Mouse (Mus musculus) layer of hippocampus, adult 9-10 months (tissue): ENCODE data around the gene Pbld1.
A peak's percentile ranks its signal among the peaks of the same experiment; 100 is the strongest.
"Not testable (repeated sequence)": the region's sequence is repeated elsewhere in the genome, so short reads cannot be mapped to it uniquely, and the experiment has no call there.

ENCODE experiments used
- DNase-seq: peaks from one replicate; pipeline ENCODE4 v3.0.0; 2022; ENCODE audit warnings: low spot score

Pbld1 gene

DNA sequence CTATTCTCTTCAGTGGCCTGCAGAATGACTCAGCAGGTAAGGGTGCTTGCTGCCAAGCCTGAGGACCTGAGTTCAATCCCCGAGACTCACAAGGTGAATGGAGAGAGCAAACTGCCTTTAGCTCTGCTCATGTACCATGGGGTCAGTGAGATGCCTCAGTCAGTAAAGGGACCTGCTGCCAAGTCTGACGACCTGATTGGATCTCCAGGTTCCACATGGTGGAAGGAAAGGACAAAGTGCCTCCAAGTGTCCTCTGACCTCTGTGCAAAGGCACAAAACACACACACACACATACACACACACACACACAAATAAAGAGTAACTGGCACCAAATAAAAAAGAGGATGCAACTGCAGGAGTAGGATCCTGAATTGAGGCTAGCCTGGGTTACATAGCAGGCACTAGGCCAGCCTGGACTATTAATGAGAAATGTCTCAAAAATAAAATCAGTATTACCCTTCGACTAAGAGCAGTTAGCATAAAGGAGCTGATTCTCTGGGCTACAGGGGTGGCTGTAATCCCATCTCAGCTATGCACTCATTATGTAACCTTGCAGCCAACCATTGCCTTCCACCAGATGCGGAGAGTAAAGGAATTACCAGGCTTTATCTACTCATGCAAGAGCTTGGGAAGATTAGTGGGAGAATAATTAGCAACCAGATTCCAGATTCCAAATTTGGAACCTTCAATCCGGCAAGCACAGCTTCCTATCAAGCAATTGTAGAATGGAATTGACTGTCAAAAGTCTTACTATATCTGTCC lies 19.9 kb upstream of the Pbld1 start:
- DNase-seq = no peak

DNA sequence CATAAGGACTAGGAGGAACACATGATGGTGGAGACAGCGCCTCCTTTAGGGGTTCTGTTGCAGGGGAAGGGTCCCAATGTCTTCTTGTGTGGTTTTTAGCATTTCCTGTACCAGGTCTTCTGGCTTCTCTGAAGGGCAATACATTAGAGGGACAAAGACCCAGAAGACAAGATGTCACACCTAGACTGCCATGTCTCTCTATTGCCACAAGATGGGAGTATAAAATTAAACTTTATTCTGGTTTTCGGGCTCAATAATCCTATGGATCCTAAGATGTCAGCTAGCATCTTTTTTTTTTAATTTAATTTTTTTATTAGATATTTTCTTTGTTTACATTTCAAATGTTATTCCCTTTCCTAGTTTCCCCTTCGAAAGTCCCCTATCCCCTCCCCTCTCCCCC lies 16.8 kb upstream of the Pbld1 start:
- DNase-seq = no peak

DNA sequence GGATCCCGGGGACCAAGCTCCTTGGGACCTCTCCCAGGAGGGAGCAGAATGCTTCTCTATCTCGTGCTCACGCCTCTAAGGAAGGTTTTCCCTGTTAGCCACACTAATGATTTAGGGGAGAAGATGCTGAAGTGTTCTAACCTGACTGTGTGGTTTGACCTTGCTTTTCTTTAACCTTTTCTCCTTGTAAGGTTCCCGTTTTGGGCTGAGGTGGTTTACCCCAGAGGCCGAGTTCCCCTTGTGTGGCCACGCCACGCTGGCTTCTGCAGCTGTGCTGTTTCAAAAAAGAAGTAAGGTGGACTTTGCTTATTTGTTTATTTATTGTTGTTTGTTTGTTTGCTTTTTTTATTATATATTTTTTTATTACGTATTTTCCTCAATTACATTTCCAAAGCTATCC lies 12.2 kb upstream of the Pbld1 start:
- DNase-seq = no peak

DNA sequence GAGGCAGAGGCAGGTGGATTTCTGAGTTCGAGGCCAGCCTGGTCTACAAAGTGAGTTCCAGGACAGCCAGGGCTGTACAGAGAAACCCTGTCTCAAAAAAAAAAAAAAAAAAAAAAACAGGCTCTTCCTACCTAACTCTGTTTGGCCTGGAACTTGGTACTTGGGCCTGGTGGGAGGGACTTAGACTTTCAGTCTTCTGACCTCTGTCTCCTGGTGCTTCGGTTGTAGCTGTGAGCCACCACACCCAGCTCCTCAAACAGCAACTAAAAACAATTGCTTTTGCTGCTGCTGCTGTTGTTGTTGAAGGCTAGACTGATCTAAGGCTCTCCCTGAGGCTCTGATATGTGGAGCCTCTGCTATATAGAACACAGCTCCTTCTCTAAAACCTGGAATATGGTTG lies 10.9 kb upstream of the Pbld1 start:
- no peak for DNase-seq

DNA sequence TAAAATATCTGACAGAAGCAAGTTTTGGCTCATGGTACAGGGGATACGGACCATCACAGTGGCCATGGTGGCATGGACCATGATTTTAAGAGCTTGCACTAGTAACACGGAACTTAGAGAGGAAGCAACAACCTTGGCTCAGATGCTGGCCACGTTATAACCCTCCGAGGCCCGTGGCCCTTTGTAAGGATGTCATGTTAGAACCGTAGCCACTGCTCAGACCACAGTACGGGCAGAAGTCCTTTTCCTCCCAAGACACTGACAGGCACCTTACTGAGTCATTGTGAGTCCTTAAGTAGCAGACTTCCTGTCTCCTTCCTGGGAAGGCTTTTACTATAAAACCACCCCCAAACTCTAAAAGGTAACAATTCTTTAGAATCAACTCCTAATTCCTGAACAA lies 8.7 kb upstream of the Pbld1 start:
- no peak for DNase-seq

DNA sequence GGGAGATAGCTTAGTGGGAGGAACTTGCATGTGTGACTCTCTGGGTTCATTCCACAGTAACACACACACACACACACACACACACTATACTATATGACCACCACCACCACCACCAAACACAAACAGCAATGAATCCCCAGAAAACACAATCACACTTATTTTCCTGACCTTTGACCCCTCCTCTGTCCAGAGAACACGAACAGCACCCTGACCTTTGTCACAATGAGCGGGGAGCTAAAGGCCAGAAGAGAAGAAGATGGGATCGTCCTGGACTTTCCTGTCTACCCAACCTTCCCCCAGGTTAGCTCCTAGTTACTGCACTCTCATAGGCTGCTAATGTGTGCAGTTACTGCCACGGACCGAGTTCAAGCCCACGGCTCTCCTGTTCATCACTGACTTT lies 8.0 kb upstream of the Pbld1 start:
- no peak for DNase-seq

DNA sequence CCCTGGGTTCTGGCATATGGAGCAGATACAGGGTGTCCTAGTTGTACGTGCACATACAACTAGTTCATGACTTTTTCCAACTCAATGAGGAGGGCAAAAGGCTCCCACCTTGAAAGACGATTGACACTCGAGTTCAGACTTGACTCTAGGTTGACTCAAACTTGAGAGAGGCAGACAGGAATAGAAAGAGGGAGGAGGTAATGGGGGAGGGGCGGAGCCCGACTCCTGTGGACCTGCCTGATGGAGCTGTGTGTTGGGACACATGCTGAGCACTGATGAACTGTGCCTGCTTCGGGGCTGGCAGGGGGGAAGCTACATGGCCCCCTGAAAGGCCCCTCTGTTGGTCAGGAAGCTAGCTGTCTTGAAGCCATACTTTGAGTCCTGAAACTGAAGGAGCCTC lies 7.0 kb upstream of the Pbld1 start:
- no peak for DNase-seq

DNA sequence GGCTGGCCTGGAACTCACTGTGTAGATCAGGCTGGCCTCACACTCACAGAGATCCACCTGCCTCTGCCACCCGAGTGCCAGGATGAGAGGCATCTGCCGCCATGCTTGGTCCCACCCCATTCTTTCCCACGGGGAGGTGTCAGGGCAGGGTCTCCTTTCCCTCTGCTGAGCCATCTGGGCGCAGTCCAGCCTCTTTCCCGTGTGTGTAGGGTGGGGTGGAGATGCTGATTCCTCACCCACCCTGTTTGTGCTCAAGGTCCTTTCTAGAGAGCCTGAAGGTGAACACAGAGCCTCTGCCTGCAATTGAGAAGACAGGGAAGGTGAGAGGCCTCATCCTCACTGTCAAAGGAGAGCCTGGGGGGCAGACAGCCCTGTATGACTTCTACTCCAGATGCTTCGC lies 5.9 kb upstream of the Pbld1 start:
- not testable (repeated sequence) for DNase-seq

DNA sequence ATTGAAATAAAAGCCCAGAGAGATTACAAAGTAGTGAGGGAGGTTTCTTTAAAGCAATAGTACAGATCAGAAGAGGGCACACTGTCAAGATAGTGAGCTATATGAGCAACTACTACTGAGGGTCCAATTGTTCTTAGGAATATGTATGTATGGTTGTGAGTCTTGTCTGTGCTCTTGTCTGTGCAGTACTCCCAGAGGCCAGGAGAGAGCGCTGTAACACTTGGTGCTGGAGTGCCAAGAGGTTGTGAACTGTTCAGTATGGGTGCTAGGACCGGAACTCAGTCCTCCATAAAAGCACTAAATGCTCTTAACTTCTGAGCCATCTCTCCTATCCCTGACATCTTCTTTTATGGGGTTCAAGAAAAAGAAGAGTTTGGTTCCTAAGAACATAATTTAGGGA lies 5.4 kb upstream of the Pbld1 start:
- DNase-seq = no peak

DNA sequence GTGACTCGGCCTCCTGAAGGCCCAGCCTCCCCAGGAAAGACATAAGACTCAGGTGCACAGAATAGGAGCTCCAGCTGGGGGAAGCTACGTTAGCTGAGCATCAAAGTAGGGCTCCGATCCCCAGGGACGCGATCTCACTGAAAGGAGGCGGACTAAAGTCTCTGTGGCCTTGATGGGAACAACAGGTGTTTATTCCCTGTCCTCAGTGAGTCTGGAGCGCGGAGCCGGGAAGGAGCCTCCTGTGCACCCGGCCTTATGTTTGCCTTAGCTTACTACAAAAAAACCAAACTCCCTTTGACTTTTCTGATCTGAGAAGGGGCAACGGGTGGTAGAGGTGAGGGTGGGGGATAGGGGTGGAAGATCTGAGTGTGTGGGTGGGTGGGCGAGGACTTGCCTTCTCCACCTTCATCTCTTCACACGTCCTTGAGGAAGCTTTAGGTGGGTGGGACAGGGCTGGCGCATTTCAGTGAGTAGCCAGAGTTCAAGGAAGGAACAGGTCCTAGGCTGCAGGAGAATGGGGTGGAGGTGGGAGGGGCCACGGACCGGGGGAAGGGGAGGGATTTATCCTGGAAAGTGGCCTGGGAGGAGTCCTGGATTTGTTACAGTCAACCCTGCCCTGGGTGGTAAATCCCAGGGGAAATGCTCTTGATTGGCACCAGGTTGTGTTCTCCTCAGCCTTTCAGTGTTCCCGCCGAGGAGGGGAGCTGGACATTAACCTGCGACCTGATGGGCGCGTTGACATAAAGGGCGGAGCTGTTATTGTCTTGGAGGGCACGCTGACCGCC lies 2.8 kb upstream of the Pbld1 start:
- no peak for DNase-seq

DNA sequence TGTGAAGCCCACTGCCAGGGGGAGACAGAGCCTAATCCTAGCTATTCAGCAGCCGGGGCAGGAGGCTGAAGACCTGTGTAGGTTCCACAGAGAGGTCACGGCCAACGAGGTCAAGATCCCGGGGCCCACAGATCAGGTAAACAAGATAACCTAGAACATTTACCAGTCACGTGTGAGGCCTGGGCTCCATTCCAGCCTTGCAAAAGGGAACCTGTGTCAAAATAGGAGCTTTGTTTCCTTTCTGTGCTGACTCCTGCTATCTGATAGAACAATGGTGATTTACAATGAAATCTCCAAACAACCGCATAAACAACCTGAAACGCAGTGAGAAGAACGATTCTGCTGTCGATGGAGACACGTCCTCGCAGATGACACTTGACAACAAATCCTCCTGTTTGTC lies 444 bp downstream of the Pbld1 start:
- no peak for DNase-seq

DNA sequence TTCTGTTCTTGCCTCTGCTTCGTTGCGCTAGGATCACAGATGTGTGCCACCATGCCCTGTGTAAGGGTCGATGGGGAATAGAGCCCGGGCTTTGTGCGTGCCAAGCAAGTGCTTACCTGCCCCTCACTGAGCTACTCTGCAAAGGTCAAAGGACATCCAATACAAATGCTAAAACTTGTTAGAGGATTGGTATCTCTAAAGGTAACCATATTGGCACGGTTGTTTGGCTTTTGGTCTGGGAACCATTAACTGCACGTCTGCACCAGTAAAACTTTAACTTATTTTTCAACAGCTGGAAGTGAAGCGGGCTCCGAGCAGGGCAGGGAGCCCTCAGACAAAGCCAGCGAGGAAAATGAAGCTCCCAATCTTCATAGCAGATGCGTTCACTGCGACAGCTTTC lies 1.3 kb downstream of the Pbld1 start:
- no peak for DNase-seq

DNA sequence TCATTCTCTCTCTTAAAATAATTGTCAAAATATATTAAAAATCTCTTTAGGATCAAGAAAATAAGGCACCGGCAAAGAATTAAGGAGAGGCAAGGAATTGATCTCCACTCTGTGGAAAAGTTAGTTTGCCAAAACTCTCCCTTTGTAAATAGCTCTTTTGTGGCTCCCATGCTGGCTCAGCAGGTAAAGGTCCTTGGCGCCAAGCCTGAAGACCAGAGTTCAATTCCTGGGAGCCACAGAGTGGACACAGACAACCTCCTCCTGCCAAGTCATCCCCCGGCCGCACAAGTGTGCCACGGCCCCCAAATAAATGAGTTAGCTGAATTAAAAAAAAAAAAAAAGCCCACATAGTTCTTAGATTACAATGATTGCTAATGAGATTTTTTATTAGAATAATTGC lies 2.7 kb downstream of the Pbld1 start:
- no peak for DNase-seq

DNA sequence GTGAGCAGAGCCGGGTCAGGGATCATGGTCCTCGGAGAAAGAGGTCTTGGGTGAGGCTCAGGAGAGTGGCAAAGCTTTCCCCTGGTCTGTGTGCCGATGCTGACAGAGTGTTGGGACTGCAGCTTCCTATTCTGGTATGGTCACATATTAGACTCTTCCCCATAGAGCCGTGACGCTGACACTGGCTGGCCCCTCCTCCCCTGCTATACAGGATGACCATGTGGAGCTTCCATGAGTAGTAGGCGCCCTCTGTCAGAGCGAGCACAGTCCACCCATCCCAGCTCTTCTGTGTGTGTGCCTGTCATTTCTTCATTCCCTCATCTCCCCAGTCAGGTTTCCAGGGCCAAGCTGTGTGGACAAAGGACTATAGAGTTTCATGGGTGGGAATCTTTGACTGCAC lies 3.4 kb downstream of the Pbld1 start:
- DNase-seq = no peak

DNA sequence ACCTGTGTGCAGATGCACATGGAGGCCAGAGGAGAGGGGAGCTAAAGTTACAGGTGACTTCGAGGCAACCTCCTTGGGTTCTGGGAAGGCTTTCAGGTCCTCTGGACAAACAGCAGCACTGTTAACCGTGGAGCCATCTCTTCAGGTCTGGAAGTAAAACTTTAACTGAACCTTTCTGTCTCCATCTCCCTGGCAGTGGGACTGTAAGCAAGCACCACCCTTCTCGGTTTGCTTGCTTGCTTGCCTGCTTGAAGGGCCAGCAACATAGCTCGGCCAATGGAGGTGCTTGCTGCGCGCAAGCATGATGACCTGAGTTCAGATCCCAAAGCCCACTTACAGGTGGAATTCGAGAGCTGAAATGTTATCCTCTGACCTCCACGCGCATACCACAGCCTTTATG lies 4.6 kb downstream of the Pbld1 start:
- DNase-seq = no peak

DNA sequence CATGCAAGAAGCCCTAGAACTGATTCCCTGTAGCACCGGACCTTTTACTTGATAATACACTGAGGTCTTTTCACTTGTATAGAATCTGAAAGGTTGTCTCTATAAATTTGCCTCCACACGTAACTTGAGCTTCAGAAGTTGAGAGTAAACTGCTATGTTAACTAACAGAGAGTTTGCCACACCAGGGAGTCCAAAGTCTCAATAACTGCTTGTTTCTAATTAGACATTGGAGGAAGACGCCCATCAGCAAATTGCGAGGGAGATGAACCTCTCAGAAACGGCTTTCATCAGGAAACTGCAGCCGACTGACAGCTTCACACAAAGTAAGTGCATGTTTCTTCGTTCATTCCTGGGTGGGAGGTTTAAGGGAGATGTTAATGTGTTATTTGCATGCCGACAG lies 5.6 kb downstream of the Pbld1 start:
- no peak for DNase-seq

DNA sequence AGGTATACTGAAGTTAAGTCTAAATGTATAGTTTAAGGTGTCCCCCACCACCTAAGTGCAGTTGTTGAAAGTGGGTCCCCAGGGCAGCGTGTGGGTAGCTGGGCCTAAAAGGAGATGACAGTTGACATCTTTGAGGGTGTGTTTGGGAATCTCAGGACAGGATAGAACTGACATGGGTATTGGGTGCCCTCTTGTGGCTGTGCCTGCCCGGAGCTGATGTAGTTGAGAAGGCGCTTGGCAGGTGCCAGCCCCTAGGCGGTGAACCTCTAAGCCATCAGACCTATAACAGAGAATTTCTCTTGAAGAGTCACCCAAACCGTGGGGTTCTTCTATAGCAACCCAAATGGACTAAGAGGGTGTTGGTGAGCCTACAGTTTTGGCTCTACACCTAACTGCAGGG lies 6.0 kb downstream of the Pbld1 start:
- DNase-seq = peak; percentile 70

DNA sequence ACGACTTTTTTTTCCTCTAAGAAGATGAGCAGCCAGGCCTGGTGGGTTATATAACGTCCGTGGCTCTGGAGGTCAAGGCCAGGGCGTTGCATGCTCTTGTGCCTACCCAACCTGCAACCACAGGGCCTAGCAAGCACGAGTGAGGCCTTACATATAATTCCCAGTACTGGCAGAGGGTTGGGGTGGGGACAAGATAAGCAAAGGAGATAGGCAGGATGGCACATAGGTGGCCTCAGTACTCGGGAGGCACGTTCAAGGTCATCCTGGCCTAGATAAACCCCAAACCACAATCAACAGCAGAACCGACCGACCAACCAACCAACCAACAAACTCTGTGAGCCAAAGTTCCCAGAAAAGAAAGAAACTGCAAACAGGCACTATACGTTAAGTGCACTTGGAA lies 26.3 kb downstream of the Pbld1 start:
- DNase-seq = no peak

DNA sequence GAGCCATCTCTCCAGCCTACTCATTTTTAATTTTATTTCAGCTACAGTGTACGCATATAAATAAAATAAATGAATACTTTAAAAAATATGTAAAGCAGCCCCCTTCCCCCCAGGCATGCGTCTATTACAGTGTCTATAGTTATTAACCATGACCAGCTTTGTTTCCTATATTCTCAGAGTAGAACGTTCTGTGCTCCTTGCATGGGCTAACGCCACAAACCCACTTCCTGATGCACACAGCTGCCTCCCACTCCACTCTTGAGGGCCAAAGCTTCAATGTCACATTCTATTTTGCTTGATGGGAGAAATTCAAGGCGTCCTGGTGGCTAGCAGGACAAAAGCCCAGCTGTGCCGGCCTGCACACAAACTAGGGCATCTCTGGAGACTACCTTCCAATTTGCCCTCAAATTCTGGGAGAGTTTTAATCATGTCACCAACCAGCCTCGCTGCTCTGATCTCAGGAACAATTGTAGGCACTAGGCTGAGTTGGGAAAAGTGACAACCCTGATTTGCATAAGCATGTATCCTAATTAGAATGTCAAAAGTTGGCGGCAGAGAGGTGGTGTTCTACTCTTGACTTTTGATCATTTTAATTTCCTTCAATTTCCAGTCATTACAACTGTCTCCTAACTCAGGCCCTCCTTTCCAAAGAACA lies 29.3 kb downstream of the Pbld1 start:
- no peak for DNase-seq

DNA sequence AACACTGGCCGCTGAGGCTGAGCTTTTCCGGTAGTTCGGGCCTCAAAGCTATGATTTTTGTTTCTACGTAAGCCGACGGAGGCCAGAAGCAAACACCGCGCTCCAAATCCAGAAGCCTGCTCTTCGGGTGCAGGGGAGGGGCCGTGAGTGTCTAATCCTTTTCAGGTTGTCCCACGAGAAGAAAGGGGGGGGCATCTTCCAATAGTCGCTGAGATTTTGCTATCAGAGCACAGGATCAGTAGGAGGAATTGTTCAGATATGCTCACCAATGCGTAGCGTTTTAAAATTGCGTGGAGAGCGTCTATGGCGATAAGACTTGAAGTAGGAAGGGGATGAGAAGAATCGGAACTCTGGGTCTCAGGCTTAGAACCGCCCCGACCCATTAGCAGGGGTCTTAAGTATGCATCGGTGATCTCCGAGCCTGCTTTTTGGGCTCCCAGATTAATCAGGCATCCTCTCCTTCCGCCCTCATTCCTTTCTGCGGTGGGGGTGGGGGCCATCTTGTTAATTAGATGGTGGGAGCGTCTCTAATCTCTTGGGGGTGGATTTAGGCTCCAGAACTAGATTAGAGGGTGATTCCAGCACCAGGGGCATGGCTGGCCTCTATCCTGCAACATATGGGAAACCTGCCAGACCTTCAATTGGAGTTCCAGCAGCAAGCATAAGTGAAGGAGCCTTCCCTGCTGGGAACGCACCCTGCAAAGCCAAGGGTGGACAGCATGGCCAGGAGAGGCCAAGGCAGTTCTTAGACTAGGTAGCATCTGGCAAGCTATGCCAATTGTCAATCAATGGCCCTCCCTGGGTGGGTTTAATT lies 30.0 kb downstream of the Pbld1 start:
- no peak for DNase-seq

DNA sequence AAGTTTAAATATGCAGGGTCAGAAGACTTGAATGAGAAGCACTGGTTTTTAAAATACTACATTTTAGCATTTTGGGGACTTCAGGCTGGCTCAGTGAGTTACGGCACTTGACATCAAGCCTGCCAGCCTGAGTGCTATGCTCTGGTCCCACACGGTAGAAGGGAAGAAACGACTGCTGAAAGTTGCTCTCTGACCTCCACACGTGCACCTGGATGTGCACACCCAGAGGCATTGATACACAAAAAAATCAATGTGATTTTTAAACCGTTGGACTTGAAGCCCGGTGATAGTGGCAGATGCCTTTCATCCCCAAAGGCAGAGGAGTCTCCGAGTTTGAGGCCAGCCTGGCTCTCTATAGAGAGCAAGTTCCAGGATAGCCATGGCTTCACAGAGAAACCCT lies 32.0 kb downstream of the Pbld1 start:
- no peak for DNase-seq
